Mouse (Mus musculus): ENCODE data around the gene Tma16.

DNA sequence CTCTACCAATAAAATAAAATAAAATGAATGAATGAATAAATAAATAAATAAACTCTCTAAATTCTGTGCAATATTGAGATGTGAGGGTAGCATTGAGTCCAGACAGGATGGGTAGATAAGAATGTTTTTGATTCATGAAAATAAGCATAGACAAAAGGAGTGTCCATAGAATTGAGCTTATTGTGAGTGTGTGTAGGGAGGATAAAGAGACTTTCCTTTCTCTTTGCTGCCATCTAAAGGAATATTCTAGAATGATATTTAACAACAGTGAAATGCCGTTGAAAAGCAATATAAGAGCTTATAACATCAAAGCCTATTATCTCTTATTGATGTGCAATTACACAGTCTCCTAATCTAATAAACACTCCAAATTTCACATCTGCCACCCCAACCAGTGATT is 45.2 kb downstream of the Tma16 start:
- peak; percentile 65 for TF ChIP-seq CTCF (IDR thresholded peaks at IDR 0.05; ENCODE audit: low read depth)
- no peak for TF ChIP-seq EP300 (optimal IDR thresholded peaks at IDR 0.05)

Measured in stomach, postnatal 0 days (tissue).